Mouse (Mus musculus) T-helper 17 cell (primary cell): ENCODE measurements at regions not wholly inside any gene's neighbourhood (a gene's known extent, or its start where the extent isn't known, plus 50 kb on each side); places are given as distances from the start of the nearest gene placed in this dataset.
"Not testable (repeated sequence)": the region's sequence is repeated elsewhere in the genome, so short reads cannot be mapped to it uniquely, and the experiment has no call there.

Source experiments
- in situ Hi-C, 2 experiments: fragments of 300-600 bp; cut with MboI, MseI; formaldehyde crosslinking; loops; 1 replicate in 1 of 2; 2 replicates in 1 of 2; pipeline ENCODE4 v1.15.1; 2025; ENCODE audit warnings: high pct_unique_total_duplicates in 2 of 2

DNA sequence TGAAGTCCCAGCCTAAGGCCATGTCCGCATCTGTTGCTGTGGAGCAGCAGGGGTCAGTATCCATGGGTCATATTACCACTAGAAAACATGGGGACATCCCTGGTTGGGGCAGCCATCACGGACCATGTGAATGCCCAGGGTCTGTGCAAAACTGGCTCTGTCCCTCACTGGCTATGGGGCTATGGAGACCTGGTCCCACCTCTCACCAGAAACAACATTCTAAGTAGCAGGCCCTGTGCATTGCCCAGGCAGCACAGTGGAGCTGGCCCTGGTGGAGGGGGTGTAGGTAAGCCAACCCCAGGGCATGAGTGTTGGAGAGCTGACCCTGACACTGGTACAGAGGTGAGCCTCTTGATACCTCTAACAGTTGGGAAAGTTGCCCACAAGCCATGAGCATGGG is 213.7 kb downstream of the Macc1 start:
- in situ Hi-C loops = no loop called here

DNA sequence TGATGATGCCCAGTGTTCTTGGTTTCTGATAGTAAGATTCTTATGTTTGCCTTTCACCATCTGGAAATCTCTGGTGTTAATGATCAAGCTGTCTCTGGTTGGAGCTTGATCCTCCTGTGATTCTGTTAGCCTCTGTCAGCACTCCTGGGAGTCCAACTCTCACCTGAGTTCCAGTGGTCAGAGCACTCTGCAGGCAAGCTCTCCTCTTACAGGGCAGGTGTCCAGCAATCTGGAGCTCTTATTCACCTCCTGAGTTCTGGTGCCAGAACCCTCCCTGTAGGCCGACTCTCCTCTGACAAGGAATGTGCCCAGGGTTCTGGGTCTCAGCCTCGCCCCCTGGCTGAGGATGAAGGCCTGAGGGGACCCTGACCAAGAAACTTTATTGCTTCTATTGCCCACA is 234.3 kb downstream of the Macc1 start:
- in situ Hi-C loops = not testable (repeated sequence)

DNA sequence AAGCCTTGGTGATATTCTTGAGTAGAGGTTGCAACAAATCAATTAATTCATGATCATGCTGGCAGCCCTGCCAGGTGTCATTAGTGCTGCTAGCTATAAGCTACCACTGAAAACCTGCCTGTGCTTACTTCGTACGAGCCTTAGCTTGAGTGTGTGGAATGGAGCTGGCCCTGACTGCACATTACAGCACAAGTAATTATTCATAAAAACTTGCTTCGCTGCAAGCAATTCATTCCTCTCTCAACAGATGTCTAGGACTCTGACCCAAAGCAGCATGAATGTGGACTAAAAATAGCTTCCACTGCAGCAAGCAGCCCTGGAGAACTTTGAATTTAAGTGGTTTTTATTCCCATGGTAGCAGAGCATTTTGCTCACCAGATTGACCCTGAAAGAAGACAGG is 262.6 kb downstream of the Macc1 start:
- in situ Hi-C loops = no loop called here

DNA sequence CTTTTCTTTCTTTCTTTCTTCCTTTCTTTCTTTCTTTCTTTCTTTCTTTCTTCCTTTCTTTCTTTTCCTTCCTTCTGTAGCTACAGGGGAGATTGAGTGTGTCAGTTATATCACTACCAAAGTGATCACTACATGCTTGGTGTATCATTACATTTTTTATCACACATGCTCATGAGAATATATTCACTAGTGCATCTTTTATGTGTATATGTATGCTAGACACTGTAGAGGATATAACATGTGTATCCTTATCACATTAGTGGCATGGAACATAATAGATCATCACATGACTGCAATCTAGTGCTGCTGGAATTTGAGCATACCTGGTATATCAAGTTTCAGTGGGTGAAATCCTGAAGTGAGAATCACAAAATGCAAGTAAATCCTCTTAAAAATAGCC is 263.2 kb downstream of the Macc1 start:
- in situ Hi-C loops = no loop called here

DNA sequence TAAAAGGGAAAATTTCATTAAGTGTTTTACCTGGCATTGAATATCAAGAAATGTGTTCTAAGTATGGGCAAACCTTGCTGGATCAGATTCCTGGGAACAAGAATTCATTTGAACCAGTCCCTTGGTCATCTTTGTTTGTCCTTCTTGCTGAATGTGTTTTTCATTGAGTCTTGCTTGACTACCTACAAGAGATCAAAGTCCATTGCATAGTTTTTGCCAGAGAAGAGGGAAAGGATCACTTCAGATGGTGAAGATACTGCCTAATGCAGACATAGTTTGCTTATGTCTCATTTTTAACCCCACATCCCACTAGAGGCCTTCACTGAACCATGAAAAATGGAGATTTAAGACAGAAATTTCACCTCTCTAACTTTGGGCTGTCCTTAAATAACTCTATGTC is 287.3 kb downstream of the Macc1 start:
- in situ Hi-C loops = loop anchor here in 1 of 2 experiments (25.0 kb wide), 1 partner anchor 1914 kb away; no protein-coding TSS in a partner anchor

DNA sequence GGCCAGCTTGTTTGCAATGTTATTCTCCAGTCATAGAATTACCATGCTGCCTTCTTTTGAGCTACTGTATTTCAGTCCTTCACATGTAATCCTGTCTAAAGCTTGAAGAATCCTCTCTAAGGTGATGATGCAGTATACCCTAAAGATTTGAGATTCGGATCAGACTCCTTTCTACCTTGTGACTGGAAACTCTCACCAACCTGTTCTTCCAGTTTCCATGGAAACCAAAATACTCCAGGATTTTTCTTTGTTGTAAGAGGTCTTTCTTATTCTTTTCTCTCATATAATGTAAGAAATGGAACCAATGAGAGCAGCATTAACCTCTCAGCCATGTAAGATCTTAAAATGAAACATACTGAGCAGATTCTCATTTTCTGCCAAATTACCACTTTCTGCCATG is 310.2 kb downstream of the Macc1 start:
- in situ Hi-C loops = loop anchor here in 1 of 2 experiments (25.0 kb wide), 1 partner anchor 1937 kb away; no protein-coding TSS in a partner anchor

DNA sequence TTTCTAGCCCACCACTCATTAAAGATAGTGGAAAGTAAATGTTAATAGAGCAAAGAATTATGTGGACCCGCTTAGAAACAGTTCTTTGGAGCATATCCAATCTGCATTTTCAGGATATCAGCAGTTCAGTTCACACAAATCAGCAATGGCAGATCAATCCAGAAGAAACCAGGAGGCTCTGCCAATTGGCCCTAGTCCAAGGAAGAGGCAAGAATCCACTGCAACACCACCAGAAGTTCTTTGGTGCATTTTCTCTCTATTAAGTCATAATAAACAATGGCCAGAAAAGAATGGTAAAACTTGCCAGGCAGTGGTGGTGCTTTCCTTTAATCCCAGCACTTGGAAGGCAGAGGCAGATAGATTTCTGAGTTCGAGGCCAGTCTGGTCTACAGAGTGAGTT is 290.3 kb upstream of the Tmem196 start:
- in situ Hi-C loops = no loop called here
